Mouse (Mus musculus): ENCODE results near the gene Rnf135.

GRCm38 (mm10) chr11:80199316-80199715 lies 15.7 kb downstream of the Rnf135 start:
- TF ChIP-seq GATA1 (IDR thresholded peaks at IDR 0.05; ENCODE audit: low read length) (no peak), TAL1 (IDR thresholded peaks at IDR 0.05; ENCODE audit: low read length) (no peak)
